Mouse (Mus musculus) kidney, adult 2 months (tissue): ENCODE measurements at regions not wholly inside any gene's neighbourhood (a gene's known extent, or its start where the extent isn't known, plus 50 kb on each side); places are given as distances from the start of the nearest gene placed in this dataset.

Experiments
- CTCF ChIP-seq: fragments of 200-500 bp; conservative IDR thresholded peaks from 2 replicates; pipeline ENCODE4 v1.5.1; 2011; ENCODE audit warnings: low read depth, mild to moderate bottlenecking, control low read depth, low read length, moderate library complexity, mixed read lengths; ENCODE audit not compliant: insufficient read depth, insufficient read length
- POLR2A ChIP-seq: fragments of 200-500 bp; IDR thresholded peaks from one replicate; pipeline ENCODE4 v1.6.1; 2011; ENCODE audit warnings: low read depth, low read length, control low read depth

GRCm38 (mm10) chr12:12527766-12528477, 266.0 kb downstream of the Fam49a start:
- TF ChIP-seq CTCF (no peak), POLR2A (no peak)
